Mouse (Mus musculus): ENCODE data around the gene Otof. TPM values are rescaled to one million over a fixed set of nuclear protein-coding genes. Genes with fewer than 3 reads are reported as not detected.

The Otof gene
- polyA plus RNA-seq, 1 experiment from 2014 or later: 0.12 TPM

DNA sequence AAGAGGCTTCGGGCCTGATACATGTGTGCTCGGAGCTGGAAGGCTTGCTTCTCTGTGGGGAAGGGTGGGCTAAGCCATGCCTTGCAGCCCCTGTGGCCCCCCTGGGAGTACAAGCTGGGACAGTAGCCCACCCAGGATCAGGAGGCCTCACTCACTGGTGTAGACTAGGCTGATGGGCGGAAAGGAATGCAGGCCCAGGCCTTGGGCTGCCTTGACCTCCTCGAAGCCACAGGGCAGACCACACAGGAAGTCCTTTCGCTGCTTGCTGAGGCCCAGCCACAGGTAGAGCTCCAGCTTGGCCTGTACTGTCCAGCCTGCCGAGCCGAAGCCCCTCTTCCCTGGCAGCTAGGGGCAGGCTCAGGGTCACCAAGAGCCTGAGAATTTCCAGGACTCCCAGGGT lies 78.9 kb downstream of the Otof start:
- ATAC-seq (ENCODE audit: low FRiP score) (no peak), DNase-seq (ENCODE audit: low spot score) (no peak)
- H3K9me3 ChIP-seq (ENCODE audit: control insufficient read depth, low read length): no peaks in the 10 kb centered on the region
- H3K9ac ChIP-seq (ENCODE audit: low read depth, low read length): no peak overlapping the region
- WGBS: 53% methylated on average over 7 of the region's 7 CpGs
- no peak overlapping the region for H3K4me2 ChIP-seq (replicated peaks; ENCODE audit: low read depth, low read length)
- H3K36me3 ChIP-seq (ENCODE audit: control insufficient read depth, insufficient read depth, low read length): no peaks in the 10 kb centered on the region
- H3K4me3 ChIP-seq (ENCODE audit: low read depth, low read length): no peak overlapping the region
- no peak overlapping the region for H3K27ac ChIP-seq (ENCODE audit: low read depth, low read length)
- no peaks in the 10 kb centered on the region for H3K27me3 ChIP-seq (ENCODE audit: control insufficient read depth, insufficient read depth, low read length)
- no peaks in the 10 kb centered on the region for H3K4me1 ChIP-seq (replicated peaks; ENCODE audit: control insufficient read depth, insufficient read depth, low read length)

DNA sequence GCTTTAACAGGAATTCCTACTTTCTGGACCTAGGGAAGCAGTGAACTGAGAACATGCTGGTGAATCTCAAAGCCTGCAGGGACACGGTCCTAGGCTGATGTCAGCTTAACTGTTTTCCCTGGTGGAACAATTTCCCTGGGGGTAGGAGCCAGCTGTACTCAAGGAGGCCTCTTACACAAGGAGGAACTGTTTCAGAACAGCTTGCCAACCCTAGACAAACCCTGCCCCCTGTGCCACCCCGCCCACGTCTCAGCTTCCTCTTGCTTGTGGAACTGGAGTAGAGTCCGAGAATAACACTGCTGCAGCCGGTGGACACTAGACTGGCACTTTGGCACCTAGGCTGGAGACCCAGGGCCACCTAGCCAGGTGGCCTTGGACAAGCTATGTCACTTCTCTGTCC lies 92.3 kb downstream of the Otof start:
- no peak overlapping the region for H3K27ac ChIP-seq (ENCODE audit: low read depth, low read length)
- WGBS: 86% methylated on average over 5 of the region's 5 CpGs
- no peaks in the 10 kb centered on the region for H3K9me3 ChIP-seq (ENCODE audit: control insufficient read depth, low read length)
- H3K4me2 ChIP-seq (replicated peaks; ENCODE audit: low read depth, low read length): no peak overlapping the region
- DNase-seq (ENCODE audit: low spot score) (no peak), ATAC-seq (ENCODE audit: low FRiP score) (no peak)
- H3K27me3 ChIP-seq (ENCODE audit: control insufficient read depth, insufficient read depth, low read length): no peaks in the 10 kb centered on the region
- H3K36me3 ChIP-seq (ENCODE audit: control insufficient read depth, insufficient read depth, low read length): no peaks in the 10 kb centered on the region
- H3K4me3 ChIP-seq (ENCODE audit: low read depth, low read length): no peak overlapping the region
- H3K4me1 ChIP-seq (replicated peaks; ENCODE audit: control insufficient read depth, insufficient read depth, low read length): no peaks in the 10 kb centered on the region
- H3K9ac ChIP-seq (ENCODE audit: low read depth, low read length): no peak overlapping the region

DNA sequence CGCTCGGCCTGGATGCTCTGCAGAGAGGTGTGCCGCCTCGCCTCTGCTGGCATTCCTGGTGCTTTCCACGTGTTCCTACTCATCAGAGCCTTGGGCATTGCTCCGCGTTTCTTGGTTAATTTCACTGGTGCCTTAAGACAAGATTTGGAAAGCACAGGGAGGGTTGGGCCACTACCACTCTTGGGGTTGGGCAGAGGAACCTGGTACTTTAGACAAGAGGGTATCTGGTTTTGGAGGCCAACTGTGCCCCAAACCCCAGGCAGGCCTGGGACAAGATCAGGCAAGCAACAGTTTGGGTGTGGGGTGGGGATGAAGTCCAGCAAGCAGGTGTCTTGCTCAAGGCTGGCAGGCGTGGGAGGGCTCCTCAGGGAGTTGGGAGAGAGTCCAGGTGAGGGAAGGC lies 94.3 kb downstream of the Otof start:
- WGBS: 79% methylated on average over 8 of the region's 8 CpGs
- H3K27me3 ChIP-seq (ENCODE audit: control insufficient read depth, insufficient read depth, low read length): no peaks in the 10 kb centered on the region
- H3K4me2 ChIP-seq (replicated peaks; ENCODE audit: low read depth, low read length): no peak overlapping the region
- no peaks in the 10 kb centered on the region for H3K4me1 ChIP-seq (replicated peaks; ENCODE audit: control insufficient read depth, insufficient read depth, low read length)
- no peaks in the 10 kb centered on the region for H3K9me3 ChIP-seq (ENCODE audit: control insufficient read depth, low read length)
- H3K36me3 ChIP-seq (ENCODE audit: control insufficient read depth, insufficient read depth, low read length): no peaks in the 10 kb centered on the region
- no peak overlapping the region for H3K27ac ChIP-seq (ENCODE audit: low read depth, low read length)
- DNase-seq (ENCODE audit: low spot score) (no peak), ATAC-seq (ENCODE audit: low FRiP score) (no peak)
- no peak overlapping the region for H3K4me3 ChIP-seq (ENCODE audit: low read depth, low read length)
- H3K9ac ChIP-seq (ENCODE audit: low read depth, low read length): no peak overlapping the region

DNA sequence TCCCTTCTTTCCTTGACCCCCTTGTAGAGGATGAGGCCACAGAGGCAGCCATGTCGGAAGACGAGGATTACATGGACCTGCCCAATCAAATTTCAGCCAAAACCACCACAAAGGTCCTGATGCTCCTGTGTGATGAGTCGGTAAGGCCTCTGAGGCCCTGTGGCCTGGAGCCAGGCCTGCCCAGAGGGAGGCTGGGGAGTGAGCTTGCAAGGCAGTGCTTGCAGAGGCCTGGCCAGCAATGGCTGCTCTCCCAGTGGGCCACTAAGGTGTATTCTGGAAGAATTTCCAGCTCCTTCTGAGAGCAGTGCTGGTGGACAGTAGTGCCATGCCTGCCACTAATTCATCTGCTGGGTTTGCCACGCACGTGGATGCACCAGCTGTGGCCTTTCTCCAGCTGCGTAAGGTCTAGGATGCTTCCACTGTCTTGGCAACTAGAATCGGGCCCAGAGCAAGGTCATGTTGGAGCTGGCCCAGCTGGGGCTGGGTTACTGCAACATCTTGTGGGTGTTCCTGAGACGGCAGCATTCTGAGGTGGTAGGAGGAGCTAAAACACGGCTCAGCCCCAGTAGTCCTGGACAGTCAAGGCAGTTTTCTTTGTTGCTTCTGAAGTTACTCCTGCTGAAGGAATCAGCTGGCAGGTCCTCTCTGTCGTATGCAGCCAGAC lies 103.2 kb downstream of the Otof start:
- Histone ChIP-seq H3K4me3 (ENCODE audit: low read depth, low read length) (no peak overlapping the region), H3K27me3 (ENCODE audit: control insufficient read depth, insufficient read depth, low read length) (no peaks in the 10 kb centered on the region), H3K36me3 (ENCODE audit: control insufficient read depth, insufficient read depth, low read length) (no peaks in the 10 kb centered on the region), H3K4me2 (replicated peaks; ENCODE audit: low read depth, low read length) (no peak overlapping the region), H3K9me3 (ENCODE audit: control insufficient read depth, low read length) (no peaks in the 10 kb centered on the region), H3K4me1 (replicated peaks; ENCODE audit: control insufficient read depth, insufficient read depth, low read length) (no peaks in the 10 kb centered on the region), H3K9ac (ENCODE audit: low read depth, low read length) (no peak overlapping the region), H3K27ac (ENCODE audit: low read depth, low read length) (no peak overlapping the region)
- WGBS: 86% methylated on average over 10 of the region's 10 CpGs
- ATAC-seq (ENCODE audit: low FRiP score) (no peak), DNase-seq (ENCODE audit: low spot score) (no peak)

DNA sequence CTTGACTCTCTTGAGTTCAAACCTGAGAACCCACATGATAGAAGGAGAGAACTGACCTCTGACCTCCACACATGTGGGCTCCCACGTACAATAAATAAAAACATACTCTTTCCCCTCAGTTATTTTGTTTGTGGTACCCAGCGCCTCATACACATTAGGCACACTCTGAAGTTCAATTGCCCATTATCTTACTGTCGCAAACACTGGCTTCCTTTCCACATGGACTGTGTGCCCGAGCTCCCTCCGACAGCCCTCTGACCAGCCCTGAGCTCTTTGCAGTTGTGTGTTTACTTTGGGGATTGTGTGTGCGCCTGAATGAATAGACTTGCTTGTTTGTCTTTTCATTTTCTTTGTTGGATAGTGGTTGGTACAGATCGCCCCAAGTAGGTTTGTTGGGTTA lies 105.1 kb downstream of the Otof start:
- ATAC-seq (ENCODE audit: low FRiP score) (no peak), DNase-seq (ENCODE audit: low spot score) (no peak)
- Histone ChIP-seq H3K36me3 (ENCODE audit: control insufficient read depth, insufficient read depth, low read length) (no peaks in the 10 kb centered on the region), H3K27me3 (ENCODE audit: control insufficient read depth, insufficient read depth, low read length) (no peaks in the 10 kb centered on the region), H3K9me3 (ENCODE audit: control insufficient read depth, low read length) (no peaks in the 10 kb centered on the region), H3K4me1 (replicated peaks; ENCODE audit: control insufficient read depth, insufficient read depth, low read length) (no peaks in the 10 kb centered on the region), H3K4me3 (ENCODE audit: low read depth, low read length) (no peak overlapping the region), H3K9ac (ENCODE audit: low read depth, low read length) (no peak overlapping the region), H3K4me2 (replicated peaks; ENCODE audit: low read depth, low read length) (no peak overlapping the region), H3K27ac (ENCODE audit: low read depth, low read length) (no peak overlapping the region)
- WGBS: 81% methylated on average over 7 of the region's 7 CpGs

DNA sequence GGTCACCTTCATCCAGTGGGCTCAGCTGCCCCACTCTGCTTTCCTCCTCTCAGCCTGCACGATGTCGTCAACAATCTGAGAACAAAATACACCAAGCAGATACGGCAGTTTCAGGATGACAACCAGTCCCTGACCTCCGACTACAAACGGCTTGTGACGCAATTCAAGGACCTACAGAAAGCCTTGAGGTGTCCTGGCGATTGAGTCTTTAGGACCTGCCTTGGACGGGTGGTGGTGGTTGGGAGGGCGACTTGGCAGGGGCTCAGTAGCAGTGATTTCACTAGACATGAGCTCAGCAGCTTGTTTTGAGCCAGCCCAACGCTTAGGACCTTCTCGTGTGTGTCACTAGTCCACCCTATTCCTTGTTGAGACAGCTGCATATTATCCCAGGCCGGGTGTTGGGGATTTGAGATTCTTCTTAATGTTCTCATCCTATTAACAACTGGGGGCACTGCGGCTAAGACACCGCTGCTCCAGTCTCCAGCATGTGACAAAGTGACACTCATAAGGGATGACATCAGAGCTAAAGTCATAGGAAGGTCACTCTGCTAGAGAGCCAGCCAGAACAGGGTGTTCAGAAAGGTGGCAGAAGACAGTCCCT lies 106.1 kb downstream of the Otof start:
- ATAC-seq (ENCODE audit: low FRiP score): no peak
- no peaks in the 10 kb centered on the region for H3K36me3 ChIP-seq (ENCODE audit: control insufficient read depth, insufficient read depth, low read length)

DNA sequence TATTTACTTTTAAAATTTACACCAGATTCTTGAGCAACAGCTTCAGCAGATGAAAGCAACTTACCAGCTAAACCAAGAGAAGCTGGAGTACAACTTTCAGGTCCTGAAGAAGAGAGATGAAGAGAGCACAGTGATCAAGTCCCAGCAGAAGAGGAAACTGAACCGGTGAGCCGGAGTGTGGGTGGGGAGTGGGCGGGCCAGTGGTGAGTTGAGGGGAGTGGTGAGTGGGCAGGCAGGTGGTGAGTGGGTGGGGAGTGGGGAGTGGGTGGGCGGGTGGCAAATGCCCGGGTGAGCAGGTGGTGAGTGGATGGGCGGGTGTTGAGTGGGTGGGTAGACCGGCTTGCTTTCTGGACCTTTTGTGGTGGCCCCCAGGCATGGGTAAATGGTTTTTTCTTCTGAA lies 106.6 kb downstream of the Otof start:
- Histone ChIP-seq H3K9ac (ENCODE audit: low read depth, low read length) (no peak overlapping the region), H3K4me2 (replicated peaks; ENCODE audit: low read depth, low read length) (no peak overlapping the region), H3K4me1 (replicated peaks; ENCODE audit: control insufficient read depth, insufficient read depth, low read length) (no peaks in the 10 kb centered on the region), H3K4me3 (ENCODE audit: low read depth, low read length) (no peak overlapping the region), H3K9me3 (ENCODE audit: control insufficient read depth, low read length) (no peaks in the 10 kb centered on the region), H3K27ac (ENCODE audit: low read depth, low read length) (no peak overlapping the region), H3K27me3 (ENCODE audit: control insufficient read depth, insufficient read depth, low read length) (no peaks in the 10 kb centered on the region), H3K36me3 (ENCODE audit: control insufficient read depth, insufficient read depth, low read length) (no peaks in the 10 kb centered on the region)
- WGBS: 86% methylated on average over 7 of the region's 7 CpGs
- ATAC-seq (ENCODE audit: low FRiP score) (no peak), DNase-seq (ENCODE audit: low spot score) (no peak)

More for the DNA sequence above, 106.1 kb downstream of the Otof start:
- Histone ChIP-seq H3K4me1 (replicated peaks; ENCODE audit: control insufficient read depth, insufficient read depth, low read length) (no peaks in the 10 kb centered on the region), H3K9ac (ENCODE audit: low read depth, low read length) (no peak overlapping the region), H3K27ac (ENCODE audit: low read depth, low read length) (no peak overlapping the region), H3K9me3 (ENCODE audit: control insufficient read depth, low read length) (no peaks in the 10 kb centered on the region), H3K4me3 (ENCODE audit: low read depth, low read length) (no peak overlapping the region), H3K27me3 (ENCODE audit: control insufficient read depth, insufficient read depth, low read length) (no peaks in the 10 kb centered on the region), H3K4me2 (replicated peaks; ENCODE audit: low read depth, low read length) (no peak overlapping the region)
- WGBS: 87% methylated on average over 14 of the region's 14 CpGs
- DNase-seq (ENCODE audit: low spot score): no peak

DNA sequence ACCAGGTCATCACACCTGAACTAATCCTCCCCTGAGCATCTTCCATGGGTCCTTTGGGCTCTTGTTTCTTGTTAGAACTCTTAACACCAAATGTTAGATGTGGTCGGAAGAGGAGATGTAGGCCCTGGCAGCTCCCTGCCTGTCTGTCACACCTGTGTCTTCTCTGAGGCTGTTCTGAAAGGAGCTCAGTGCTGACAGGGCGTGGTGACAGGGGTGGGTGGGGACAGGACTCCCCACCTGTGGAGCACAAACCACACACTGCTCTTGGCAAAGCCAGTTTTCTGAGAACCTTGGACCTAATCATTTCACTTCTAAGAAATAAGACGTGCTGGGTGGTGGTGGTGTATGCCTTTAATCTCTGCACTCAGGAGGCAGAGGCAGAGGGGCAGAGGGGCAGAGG lies 108.1 kb downstream of the Otof start:
- no peak overlapping the region for H3K9ac ChIP-seq (ENCODE audit: low read depth, low read length)
- H3K4me1 ChIP-seq (replicated peaks; ENCODE audit: control insufficient read depth, insufficient read depth, low read length): no peaks in the 10 kb centered on the region
- no peak for DNase-seq (ENCODE audit: low spot score)
- no peaks in the 10 kb centered on the region for H3K9me3 ChIP-seq (ENCODE audit: control insufficient read depth, low read length)
- no peaks in the 10 kb centered on the region for H3K36me3 ChIP-seq (ENCODE audit: control insufficient read depth, insufficient read depth, low read length)
- H3K4me3 ChIP-seq (ENCODE audit: low read depth, low read length): no peak overlapping the region
- 74% methylated on average over 3 of the region's 3 CpGs for WGBS
- H3K27me3 ChIP-seq (ENCODE audit: control insufficient read depth, insufficient read depth, low read length): no peaks in the 10 kb centered on the region
- no peak for ATAC-seq (ENCODE audit: low FRiP score)
- no peak overlapping the region for H3K27ac ChIP-seq (ENCODE audit: low read depth, low read length)
- H3K4me2 ChIP-seq (replicated peaks; ENCODE audit: low read depth, low read length): no peak overlapping the region

DNA sequence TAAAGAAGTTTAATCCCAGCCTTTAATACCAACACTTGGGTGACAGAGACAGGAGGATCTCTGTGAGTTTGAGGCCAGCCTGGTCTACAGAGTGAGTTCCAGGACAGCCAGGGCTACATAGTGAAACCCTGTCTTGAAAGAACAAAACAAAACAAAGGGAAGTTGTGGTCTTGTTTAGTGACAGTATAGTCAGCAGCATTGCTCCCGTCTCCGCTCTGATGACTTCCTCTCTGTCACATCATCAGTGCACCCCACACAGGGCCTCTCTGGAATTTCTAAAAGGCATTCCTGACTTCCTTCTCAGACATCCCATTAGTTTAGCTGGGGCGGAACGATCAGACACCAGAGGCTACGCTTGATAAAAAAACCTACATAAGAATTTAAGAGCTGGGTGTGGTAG lies 117.8 kb downstream of the Otof start:
- 79% methylated on average over 5 of the region's 5 CpGs for WGBS
- 0 out of 2 replicates have a peak, but pooled peaks cover 5% of the 10 kb centered on the region for H3K27me3 ChIP-seq (ENCODE audit: control insufficient read depth, insufficient read depth, low read length)

More for the DNA sequence above, 117.8 kb downstream of the Otof start:
- H3K36me3 ChIP-seq (ENCODE audit: control insufficient read depth, insufficient read depth, low read length): no peaks in the 10 kb centered on the region
- no peak overlapping the region for H3K27ac ChIP-seq (ENCODE audit: low read depth, low read length)
- no peak for ATAC-seq (ENCODE audit: low FRiP score)
- H3K9ac ChIP-seq (ENCODE audit: low read depth, low read length): no peak overlapping the region
- no peak overlapping the region for H3K4me3 ChIP-seq (ENCODE audit: low read depth, low read length)
- no peak overlapping the region for H3K4me2 ChIP-seq (replicated peaks; ENCODE audit: low read depth, low read length)
- no peaks in the 10 kb centered on the region for H3K9me3 ChIP-seq (ENCODE audit: control insufficient read depth, low read length)
- no peak for DNase-seq (ENCODE audit: low spot score)
- no peaks in the 10 kb centered on the region for H3K4me1 ChIP-seq (replicated peaks; ENCODE audit: control insufficient read depth, insufficient read depth, low read length)
